In genomic region chr2:113115248-113115896, GRCm38 (mm10) we compare ENCODE assay signal across 18 mouse cellular contexts.
DNase-seq lines count a peak whose midpoint lies in the region; ATAC-seq and TF ChIP-seq lines count a peak whose summit lies in the region.
"Had no signal": no experiment of that assay in that cellular context is flagged by ENCODE, and none has a peak within 500 bp of the region (broad histone marks: within the 10 kb centered on the region; RNA-seq: fewer than 3 reads in every experiment).

No protein-coding gene starts in this region.

- no peak overlapping the region for H3K27ac ChIP-seq in CH12.LX (ENCODE audit: insufficient read depth, low read depth)
- no peak overlapping the region for H3K27ac ChIP-seq in limb, embryonic 15.5 days
- H3K27ac ChIP-seq: embryonic facial prominence, embryonic 12.5 days; hindbrain, embryonic 14.5 days; intestine, embryonic 15.5 days; kidney, embryonic 15.5 days; liver, embryonic 15.5 days; neural tube, embryonic 13.5 days had no signal

- no peak overlapping the region for H3K4me3 ChIP-seq in CH12.LX (replicated peaks in 1 of 3; ENCODE audit: low read depth in 2 of 3, low read length in 2 of 3, poor library complexity in 1 of 3)
- no peak overlapping the region for H3K4me3 ChIP-seq in limb, embryonic 15.5 days
- H3K4me3 ChIP-seq: embryonic facial prominence, embryonic 12.5 days; heart, embryonic 12.5 days; intestine, embryonic 15.5 days; kidney, embryonic 15.5 days; liver, embryonic 15.5 days; neural tube, embryonic 13.5 days had no signal

- no peak for TF ChIP-seq RAD21 in CH12.LX (IDR thresholded peaks at IDR 0.05; ENCODE audit: low read depth, low read length)

- dilution Hi-C loops in CH12.LX (cut with MboI; ENCODE audit: extremely low pct_ligation_motif_present, extremely low pct_unique_long_range_greater_than_20kb, low sequenced_read_pairs): no loop called here

- ATAC-seq in limb, embryonic 15.5 days (ENCODE audit: insufficient number of reproducible peaks, low FRiP score, low TSS enrichment, low read depth): peak; percentile 30; the same call in 1 of the 2 replicates
- ATAC-seq: forebrain, embryonic 16.5 days; intestine, embryonic 15.5 days had no signal

- in situ Hi-C loops in CH12.LX (cut with MboI; ENCODE audit: low pct_ligation_motif_present, low pct_unique_long_range_greater_than_20kb, low sequenced_read_pairs): no loop called here

- H3K27me3 ChIP-seq in CH12.LX (replicated peaks): no peaks in the 10 kb centered on the region
- no peaks in the 10 kb centered on the region for H3K27me3 ChIP-seq in limb, embryonic 15.5 days
- H3K27me3 ChIP-seq: embryonic facial prominence, embryonic 12.5 days; heart, embryonic 12.5 days; intestine, embryonic 15.5 days; kidney, embryonic 15.5 days; liver, embryonic 15.5 days; neural tube, embryonic 13.5 days had no signal

- no peak for TF ChIP-seq CTCF in CH12.LX (conservative IDR thresholded peaks at IDR 0.05 in 1 of 2, IDR thresholded peaks at IDR 0.05 in 1 of 2; ENCODE audit: low read depth in 2 of 2, low read length in 2 of 2)

- H3K79me2 ChIP-seq in CH12.LX (replicated peaks; ENCODE audit: control insufficient read depth, extremely low read depth, insufficient read depth, poor library complexity, severe bottlenecking): no peaks in the 10 kb centered on the region

- WGBS in limb, embryonic 15.5 days: 75% methylated on average over 4 of the region's 4 CpGs

- H3K4me1 ChIP-seq in CH12.LX (ENCODE audit: control insufficient read depth in 1 of 2, insufficient read depth in 2 of 2): peaks cover 4 to 33% of the 10 kb centered on the region in 2 experiments; a peak in 3 of 4 replicates
- H3K4me1 ChIP-seq in limb, embryonic 15.5 days: no peaks in the 10 kb centered on the region
- H3K4me1 ChIP-seq: embryonic facial prominence, embryonic 12.5 days; heart, embryonic 12.5 days; intestine, embryonic 15.5 days; kidney, embryonic 15.5 days; liver, embryonic 15.5 days; neural tube, embryonic 13.5 days had no signal

- peak overlapping the region; percentile 34; the same call in 1 of the 2 replicates for H3K4me2 ChIP-seq in CH12.LX (ENCODE audit: insufficient read depth, low read depth, poor library complexity, severe bottlenecking)
- no peak overlapping the region for H3K4me2 ChIP-seq in limb, embryonic 15.5 days
- H3K4me2 ChIP-seq: embryonic facial prominence, embryonic 12.5 days; heart, embryonic 12.5 days; hindbrain, embryonic 14.5 days; intestine, embryonic 15.5 days; kidney, embryonic 15.5 days; liver, embryonic 15.5 days; neural tube, embryonic 13.5 days had no signal

- peak; percentile 62 to 63 for DNase-seq in cerebellum, postnatal 10 days
- DNase-seq in cerebellum, postnatal 4 days (ENCODE audit: low spot score in 2 of 2): no peak
- DNase-seq in layer of hippocampus, postnatal 10 days (ENCODE audit: low spot score in 2 of 2): peak; percentile 48 to 51
- DNase-seq in layer of hippocampus, adult 8-10 months (ENCODE audit: low spot score in 2 of 2): no peak
- peak; percentile 82 for DNase-seq in CH12.LX (ENCODE audit: extremely low read depth)
- no peak for DNase-seq in lung, postnatal 4 days
- no peak for DNase-seq in lung, postnatal 10 days
- DNase-seq: adrenal gland, postnatal 10 days; lung, postnatal 14 days had no signal

- peak; percentile 36; the same call in 1 of the 2 replicates for TF ChIP-seq EP300 in CH12.LX (IDR thresholded peaks at IDR 0.05; ENCODE audit: low read length)

- no peaks in the 10 kb centered on the region for H3K36me3 ChIP-seq in CH12.LX (replicated peaks in 1 of 2; ENCODE audit: control insufficient read depth in 1 of 2, insufficient read depth in 1 of 2, low read length in 1 of 2)
- H3K36me3 ChIP-seq in limb, embryonic 15.5 days: no peaks in the 10 kb centered on the region
- H3K36me3 ChIP-seq: embryonic facial prominence, embryonic 12.5 days; heart, embryonic 12.5 days; intestine, embryonic 15.5 days; kidney, embryonic 15.5 days; liver, embryonic 15.5 days; neural tube, embryonic 13.5 days had no signal

- H3K9ac ChIP-seq in CH12.LX (ENCODE audit: insufficient read depth, low read depth): no peak overlapping the region
- no peak overlapping the region for H3K9ac ChIP-seq in limb, embryonic 15.5 days
- H3K9ac ChIP-seq: embryonic facial prominence, embryonic 12.5 days; heart, embryonic 12.5 days; hindbrain, embryonic 14.5 days; intestine, embryonic 15.5 days; kidney, embryonic 15.5 days; liver, embryonic 15.5 days; neural tube, embryonic 13.5 days had no signal

- no peaks in the 10 kb centered on the region for H3K9me3 ChIP-seq in CH12.LX (replicated peaks; ENCODE audit: low read length)
- H3K9me3 ChIP-seq in limb, embryonic 15.5 days: no peaks in the 10 kb centered on the region
- H3K9me3 ChIP-seq: embryonic facial prominence, embryonic 12.5 days; heart, embryonic 12.5 days; intestine, embryonic 15.5 days; kidney, embryonic 15.5 days; liver, embryonic 15.5 days; neural tube, embryonic 13.5 days had no signal

- no peak for TF ChIP-seq POLR2A in CH12.LX (IDR thresholded peaks at IDR 0.05; ENCODE audit: low read depth, low read length)

TF ChIP-seq in CH12.LX, 34 proteins besides CTCF, POLR2A, EP300 and RAD21:
- TF ChIP-seq ZNF384 (IDR thresholded peaks at IDR 0.05; ENCODE audit: low read depth, low read length) (peak; percentile 84), USF2 (conservative IDR thresholded peaks at IDR 0.05; ENCODE audit: low read depth, low read length) (no peak), CHD1 (IDR thresholded peaks at IDR 0.05; ENCODE audit: low read depth, low read length) (no peak), MEF2A (IDR thresholded peaks at IDR 0.05; ENCODE audit: borderline replicate concordance, low read depth, low read length) (peak; percentile 61; the same call in 1 of the 2 replicates), HCFC1 (IDR thresholded peaks at IDR 0.05; ENCODE audit: low read depth, low read length) (no peak), MAX (IDR thresholded peaks at IDR 0.05; ENCODE audit: low read length) (no peak), IRF4 (IDR thresholded peaks at IDR 0.05; ENCODE audit: low read depth, low read length) (no peak; the same call in 1 of the 2 replicates), TBP (conservative IDR thresholded peaks at IDR 0.05; ENCODE audit: low read depth, low read length) (no peak), E2F4 (IDR thresholded peaks at IDR 0.05; ENCODE audit: insufficient replicate concordance, low read depth, low read length) (no peak), MYC (IDR thresholded peaks at IDR 0.05; ENCODE audit: low read depth, low read length) (no peak), USF1 (IDR thresholded peaks at IDR 0.05; ENCODE audit: low read depth, low read length) (no peak), ZC3H11A (IDR thresholded peaks at IDR 0.05; ENCODE audit: low read depth, low read length) (no peak), ZMIZ1 (IDR thresholded peaks at IDR 0.05; ENCODE audit: low read depth, low read length) (no peak), JUND (conservative IDR thresholded peaks at IDR 0.05; ENCODE audit: low read depth, low read length) (no peak), POLR2AphosphoS2 (IDR thresholded peaks at IDR 0.05; ENCODE audit: low read depth, low read length) (no peak), MXI1 (IDR thresholded peaks at IDR 0.05; ENCODE audit: low read depth, low read length) (no peak), UBTF (IDR thresholded peaks at IDR 0.05; ENCODE audit: low read depth, low read length) (no peak), ETS1 (conservative IDR thresholded peaks at IDR 0.05; ENCODE audit: low read depth, low read length) (no peak; the same call in none of the 2 replicates), PAX5 (IDR thresholded peaks at IDR 0.05; ENCODE audit: low read length) (no peak), ZKSCAN1 (IDR thresholded peaks at IDR 0.05; ENCODE audit: borderline replicate concordance, low read depth, low read length) (no peak), ELF1 (IDR thresholded peaks at IDR 0.05; ENCODE audit: low read depth, low read length) (0 out of 2 replicates have a peak, but pooled peaks have one; percentile 19), JUN (IDR thresholded peaks at IDR 0.05; ENCODE audit: insufficient read depth, low read depth, low read length) (no peak), SIN3A (IDR thresholded peaks at IDR 0.05; ENCODE audit: low read length) (no peak), NELFE (IDR thresholded peaks at IDR 0.05; ENCODE audit: low read depth, low read length) (no peak), CHD2 (IDR thresholded peaks at IDR 0.05; ENCODE audit: low read length) (no peak), TCF12 (IDR thresholded peaks at IDR 0.05; ENCODE audit: low read depth, low read length) (no peak), BHLHE40 (IDR thresholded peaks at IDR 0.05; ENCODE audit: low read depth, low read length) (0 out of 2 replicates have a peak, but pooled peaks have one; percentile 9), NRF1 (IDR thresholded peaks at IDR 0.05; ENCODE audit: low read depth, low read length) (no peak)

Comparison
In these comparisons a context has a peak if more than half of its experiments do, and no peak if none do; other contexts are left out.
1. DNase-seq: peak in cerebellum, postnatal 10 days (2 of 2), layer of hippocampus, postnatal 10 days (2 of 2) and CH12.LX (single experiment); none in cerebellum, postnatal 4 days (0 of 2), layer of hippocampus, adult 8-10 months (0 of 2), lung, postnatal 4 days (0 of 2) and lung, postnatal 10 days (single experiment).